Mouse (Mus musculus): ENCODE measurements around the gene 4933414I15Rik. TPM values are rescaled to one million over a fixed set of nuclear protein-coding genes. Genes with fewer than 3 reads are reported as not detected.

The 4933414I15Rik gene
- total and polyA plus RNA-seq, 2 experiments from 2014 or later: not detected

- DNase-seq (ENCODE audit: low spot score) (no peak), ATAC-seq (no peak)
- Histone ChIP-seq H3K4me3 (ENCODE audit: low read length) (no peak overlapping the region), H3K4me1 (ENCODE audit: insufficient read depth, low read length) (no peaks in the 10 kb centered on the region), H3K36me3 (ENCODE audit: insufficient read depth, low read length) (no peaks in the 10 kb centered on the region), H3K9me3 (ENCODE audit: low read length) (no peaks in the 10 kb centered on the region), H3K9ac (replicated peaks; ENCODE audit: low read length) (no peak overlapping the region), H3K27ac (no peak overlapping the region), H3K4me2 (ENCODE audit: low read depth, low read length) (no peak overlapping the region), H3K27me3 (ENCODE audit: insufficient read depth, low read length) (no peaks in the 10 kb centered on the region)
- no peak for TF ChIP-seq CTCF (IDR thresholded peaks at IDR 0.05; ENCODE audit: low read depth)
- 65% methylated on average over 12 of the region's 12 CpGs for WGBS
These were observed 1.2 kb downstream of the 4933414I15Rik start for GRCm38 (mm10) chr11:50942386-50942785.

GRCm38 (mm10) chr11:50939621-50940366, 3.8 kb downstream of the 4933414I15Rik start:
- Histone ChIP-seq H3K36me3 (ENCODE audit: insufficient read depth, low read length) (no peaks in the 10 kb centered on the region), H3K4me1 (ENCODE audit: insufficient read depth, low read length) (no peaks in the 10 kb centered on the region), H3K27ac (no peak overlapping the region), H3K9me3 (ENCODE audit: low read length) (no peaks in the 10 kb centered on the region), H3K4me3 (ENCODE audit: low read length) (no peak overlapping the region), H3K4me2 (ENCODE audit: low read depth, low read length) (no peak overlapping the region), H3K9ac (replicated peaks; ENCODE audit: low read length) (no peak overlapping the region), H3K27me3 (ENCODE audit: insufficient read depth, low read length) (no peaks in the 10 kb centered on the region)
- TF ChIP-seq CTCF (IDR thresholded peaks at IDR 0.05; ENCODE audit: low read depth): peak; percentile 98
- peak; percentile 90 for DNase-seq (ENCODE audit: low spot score)
- WGBS: 37% methylated on average over 14 of the region's 14 CpGs
- ATAC-seq: peak; percentile 74

GRCm38 (mm10) chr11:50938435-50938834, 5.1 kb downstream of the 4933414I15Rik start:
- no peaks in the 10 kb centered on the region for H3K36me3 ChIP-seq (ENCODE audit: insufficient read depth, low read length)
- no peaks in the 10 kb centered on the region for H3K27me3 ChIP-seq (ENCODE audit: insufficient read depth, low read length)
- no peak overlapping the region for H3K4me3 ChIP-seq (ENCODE audit: low read length)
- no peak overlapping the region for H3K27ac ChIP-seq
- TF ChIP-seq CTCF (IDR thresholded peaks at IDR 0.05; ENCODE audit: low read depth): no peak
- no peaks in the 10 kb centered on the region for H3K9me3 ChIP-seq (ENCODE audit: low read length)
- H3K4me2 ChIP-seq (ENCODE audit: low read depth, low read length): no peak overlapping the region
- no peak overlapping the region for H3K9ac ChIP-seq (replicated peaks; ENCODE audit: low read length)
- H3K4me1 ChIP-seq (ENCODE audit: insufficient read depth, low read length): no peaks in the 10 kb centered on the region
- no peak for ATAC-seq
- no peak for DNase-seq (ENCODE audit: low spot score)
- 79% methylated on average over 8 of the region's 8 CpGs for WGBS

- 78% methylated on average over 1 of the region's 1 CpGs for WGBS
- peaks cover 3% of the 10 kb centered on the region; the same call in 1 of the 2 replicates for H3K4me1 ChIP-seq (ENCODE audit: insufficient read depth, low read length)
- DNase-seq (ENCODE audit: low spot score) (no peak), ATAC-seq (no peak)
- no peak overlapping the region for H3K9ac ChIP-seq (replicated peaks; ENCODE audit: low read length)
- H3K4me2 ChIP-seq (ENCODE audit: low read depth, low read length): peak overlapping the region; percentile 96
- H3K36me3 ChIP-seq (ENCODE audit: insufficient read depth, low read length): no peaks in the 10 kb centered on the region
- H3K27me3 ChIP-seq (ENCODE audit: insufficient read depth, low read length): no peaks in the 10 kb centered on the region
- no peaks in the 10 kb centered on the region for H3K9me3 ChIP-seq (ENCODE audit: low read length)
- no peak overlapping the region; the same call in 1 of the 2 replicates for H3K4me3 ChIP-seq (ENCODE audit: low read length)
- TF ChIP-seq CTCF (IDR thresholded peaks at IDR 0.05; ENCODE audit: low read depth): no peak
- H3K27ac ChIP-seq: peak overlapping the region; percentile 84; the same call in 1 of the 2 replicates
These were observed 11.5 kb downstream of the 4933414I15Rik start for GRCm38 (mm10) chr11:50932040-50932439.

GRCm38 (mm10) chr11:50931451-50931866, 12.1 kb downstream of the 4933414I15Rik start, which contains the start of gene Zfp354b:
Gene Zfp354b, minus strand, starts transcription at chr11:50931633.
- Histone ChIP-seq H3K4me1 (ENCODE audit: insufficient read depth, low read length) (peaks cover 3% of the 10 kb centered on the region; the same call in 1 of the 2 replicates), H3K27me3 (ENCODE audit: insufficient read depth, low read length) (no peaks in the 10 kb centered on the region), H3K4me3 (ENCODE audit: low read length) (peak within 1 kb of the TSS; percentile 70), H3K4me2 (ENCODE audit: low read depth, low read length) (peak within 1 kb of the TSS; percentile 96), H3K9me3 (ENCODE audit: low read length) (no peaks in the 10 kb centered on the region), H3K27ac (peak within 1 kb of the TSS; percentile 84), H3K9ac (replicated peaks; ENCODE audit: low read length) (peak within 1 kb of the TSS; percentile 69), H3K36me3 (ENCODE audit: insufficient read depth, low read length) (no peaks in the 10 kb centered on the region)
- ATAC-seq (peak; percentile 96), DNase-seq (ENCODE audit: low spot score) (peak; percentile 96)
- WGBS: 2% methylated on average over 18 of the region's 18 CpGs
- 0 out of 2 replicates have a peak, but pooled peaks have one; percentile 1 for TF ChIP-seq CTCF (IDR thresholded peaks at IDR 0.05; ENCODE audit: low read depth)

GRCm38 (mm10) chr11:50931021-50931420, 12.5 kb downstream of the 4933414I15Rik start:
- TF ChIP-seq CTCF (IDR thresholded peaks at IDR 0.05; ENCODE audit: low read depth): no peak
- 0% methylated on average over 16 of the region's 16 CpGs for WGBS
- Histone ChIP-seq H3K4me1 (ENCODE audit: insufficient read depth, low read length) (peaks cover 3% of the 10 kb centered on the region; the same call in 1 of the 2 replicates), H3K4me3 (ENCODE audit: low read length) (peak overlapping the region; percentile 70), H3K9me3 (ENCODE audit: low read length) (no peaks in the 10 kb centered on the region), H3K27me3 (ENCODE audit: insufficient read depth, low read length) (no peaks in the 10 kb centered on the region), H3K36me3 (ENCODE audit: insufficient read depth, low read length) (no peaks in the 10 kb centered on the region), H3K9ac (replicated peaks; ENCODE audit: low read length) (peak overlapping the region; percentile 69), H3K4me2 (ENCODE audit: low read depth, low read length) (peak overlapping the region; percentile 96), H3K27ac (peak overlapping the region; percentile 84)
- peak; percentile 63 for ATAC-seq
- DNase-seq (ENCODE audit: low spot score): peak; percentile 38
